Mouse (Mus musculus): ENCODE measurements around the gene Tpst1.

The Tpst1 gene

DNA sequence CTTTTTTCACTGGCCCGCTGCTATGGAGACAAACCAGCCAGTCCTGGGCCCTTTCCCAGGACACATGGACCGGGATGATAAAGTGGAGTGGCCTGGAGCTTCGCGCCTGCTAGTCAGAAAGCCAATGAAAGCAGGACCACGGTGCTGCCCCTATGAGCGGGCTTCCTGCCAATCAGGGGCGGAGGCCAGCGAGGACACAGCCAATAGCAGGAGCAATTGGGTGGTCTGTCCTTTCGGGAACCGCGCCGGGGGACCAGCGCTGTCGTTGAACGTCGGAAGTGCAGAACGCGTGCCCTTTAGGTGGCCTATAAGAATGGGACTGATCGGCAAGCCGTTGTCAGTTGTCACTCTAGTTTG is 70.8 kb downstream of the Tpst1 start:
- peak; percentile 68 for DNase-seq (ENCODE audit: low spot score)

DNA sequence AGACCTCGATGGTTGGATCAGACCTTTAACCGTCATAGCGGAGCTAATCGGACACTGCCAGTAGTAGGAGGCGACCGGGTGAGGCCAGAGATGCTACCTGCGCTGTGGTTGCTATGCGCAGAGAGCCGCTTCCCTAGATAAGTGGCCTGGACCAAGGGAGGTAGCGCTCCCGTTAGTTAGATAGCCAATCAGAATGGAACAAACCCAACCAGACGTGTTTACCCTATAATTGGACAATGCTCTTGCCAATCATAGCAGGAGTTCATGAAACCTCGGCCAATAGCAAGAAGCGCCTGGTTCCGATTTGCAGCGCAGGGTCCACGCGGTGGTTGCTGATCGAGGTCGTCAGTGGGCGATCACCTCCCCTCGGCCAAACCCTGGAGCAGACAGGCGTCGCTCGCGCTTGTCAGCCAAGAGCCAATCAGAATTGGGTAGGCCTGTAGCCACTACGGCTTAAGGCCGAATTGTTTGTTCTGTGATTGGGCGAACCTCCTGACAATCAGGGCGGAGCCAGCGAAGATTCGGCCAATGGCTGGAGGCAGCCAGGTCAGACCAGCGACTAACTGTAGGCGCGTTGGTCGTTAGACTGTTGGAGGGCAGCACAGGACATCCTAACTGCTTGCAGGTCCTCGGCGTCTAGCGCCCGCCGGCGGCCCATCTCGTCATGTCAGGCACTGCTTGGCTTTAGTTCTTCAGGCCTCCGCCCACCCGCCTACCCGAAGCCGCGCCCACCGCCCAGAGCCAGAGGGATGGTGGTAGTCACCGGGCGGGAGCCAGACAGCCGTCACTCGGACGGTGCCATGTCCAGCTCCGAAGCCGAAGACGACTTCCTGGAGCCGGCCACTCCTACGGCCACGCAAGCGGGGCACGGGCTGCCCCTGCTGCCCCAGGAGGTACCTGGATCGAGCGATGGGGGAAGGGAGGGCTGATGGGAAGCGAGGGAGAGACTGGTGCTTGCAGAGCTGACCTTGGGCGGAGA is 71.5 kb downstream of the Tpst1 start, which contains the start of gene Kctd7:
Gene Kctd7 (plus strand): TSS at position 528 of the 979 bp plus-strand sequence.
- peak; percentile 97 for DNase-seq (ENCODE audit: low spot score)

DNA sequence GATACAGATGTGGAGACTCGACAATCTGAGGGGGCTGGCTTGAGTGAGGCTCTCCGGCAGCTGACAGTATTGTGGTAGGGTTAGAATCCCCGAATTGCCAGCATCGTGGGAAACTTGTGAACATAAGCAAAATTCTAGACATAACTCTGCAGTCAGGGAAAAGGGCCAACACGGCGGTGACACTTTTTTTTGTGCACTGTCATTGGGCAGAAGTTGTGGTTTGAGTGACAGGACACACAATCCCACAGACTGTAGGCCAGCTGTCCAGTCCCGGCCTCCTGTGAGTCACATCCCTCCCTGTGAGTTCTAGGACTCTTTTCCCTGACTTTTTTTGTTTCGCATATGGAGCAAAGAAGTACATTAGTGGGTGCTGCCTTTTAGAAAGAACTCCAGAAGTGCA is 72.8 kb downstream of the Tpst1 start:
- DNase-seq (ENCODE audit: low spot score) = no peak

DNA sequence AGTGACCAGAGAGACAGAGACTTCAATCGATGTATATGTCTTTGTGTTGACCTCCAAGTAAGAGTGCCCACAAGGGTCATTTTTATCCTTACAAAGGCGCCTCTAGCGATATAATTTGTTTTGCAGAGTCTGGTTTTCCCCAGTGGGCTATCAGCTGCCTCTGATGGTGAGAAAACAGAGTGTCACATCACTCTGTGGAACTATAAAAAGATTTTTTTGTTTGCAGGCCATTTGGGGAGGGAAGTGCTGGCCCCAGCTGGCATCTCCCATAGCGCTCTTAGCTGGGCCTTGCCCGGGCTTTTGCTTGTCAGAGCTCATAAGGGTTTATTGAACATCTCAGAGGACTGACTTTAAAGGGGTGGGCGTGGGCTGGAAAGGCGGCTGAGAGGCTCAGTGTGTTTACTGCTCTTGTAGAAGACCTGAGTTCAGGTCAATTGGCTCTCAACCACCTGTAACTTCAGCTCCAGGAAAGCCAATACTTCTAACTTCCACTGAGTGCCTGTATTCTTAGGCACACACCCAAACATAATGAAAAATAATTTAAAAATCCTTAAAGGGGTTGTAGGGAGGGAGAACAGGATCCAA is 76.7 kb downstream of the Tpst1 start:
- DNase-seq (ENCODE audit: low spot score) = no peak

DNA sequence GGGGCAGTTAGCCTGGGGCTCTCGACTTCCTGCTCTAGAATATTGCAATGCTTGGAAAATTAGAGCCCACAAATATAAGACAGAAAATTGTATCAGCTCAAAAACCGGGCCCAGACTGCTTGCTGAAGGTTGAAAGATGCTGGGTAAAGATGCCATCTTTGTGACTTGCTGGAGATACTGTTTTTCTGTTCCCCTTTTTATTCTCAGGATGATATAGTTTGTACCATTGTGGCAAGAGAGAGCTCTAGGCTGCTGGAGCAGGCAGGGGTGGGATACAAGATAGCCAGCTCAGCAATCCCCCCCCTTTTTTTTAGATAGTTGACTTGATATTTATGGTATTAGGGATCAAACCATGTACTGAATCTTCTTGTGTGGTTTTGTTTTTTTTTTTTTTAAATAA is 81.2 kb downstream of the Tpst1 start:
- DNase-seq (ENCODE audit: low spot score) = no peak

DNA sequence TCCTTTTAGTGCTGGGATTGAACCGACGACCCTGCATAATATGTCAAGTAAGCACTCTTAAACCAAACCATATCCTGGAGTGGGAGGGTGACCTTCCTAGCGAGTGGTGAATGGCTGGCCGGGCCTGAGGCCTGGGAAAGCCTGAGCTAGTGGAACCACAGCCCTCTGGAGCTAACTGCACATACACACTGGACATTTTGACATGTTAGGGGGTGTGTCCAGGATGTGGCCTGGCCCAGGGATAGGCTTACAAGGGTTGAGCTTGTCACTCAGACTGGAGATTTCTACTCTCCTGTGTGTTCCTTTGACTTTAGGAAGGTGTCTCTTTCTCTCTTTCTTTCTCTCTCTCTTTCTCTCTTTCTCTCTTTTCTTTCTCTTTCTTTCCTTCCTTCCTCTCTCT is 85.4 kb downstream of the Tpst1 start:
- DNase-seq (ENCODE audit: low spot score) = no peak

DNA sequence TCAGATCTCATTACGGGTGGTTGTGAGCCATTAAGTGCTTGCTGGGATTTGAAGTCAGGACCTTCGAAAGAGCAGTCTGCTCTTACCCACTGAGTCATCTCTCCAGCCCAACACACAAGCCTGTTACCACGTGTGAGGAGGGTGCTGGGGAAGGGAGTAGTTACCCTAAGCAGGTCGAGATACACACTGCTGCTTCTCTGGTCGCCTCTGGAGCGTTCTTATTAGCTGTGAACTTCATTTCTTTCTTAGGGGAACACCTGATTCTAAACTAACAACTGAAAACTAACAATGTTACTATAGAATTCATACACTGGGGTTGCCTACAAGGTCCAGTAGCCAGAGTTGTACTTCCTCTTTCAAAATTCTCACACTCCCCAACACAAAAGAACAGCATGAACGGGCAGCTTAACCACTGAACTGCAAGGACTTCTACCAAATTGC is 86.7 kb downstream of the Tpst1 start:
- DNase-seq (ENCODE audit: low spot score) = no peak

DNA sequence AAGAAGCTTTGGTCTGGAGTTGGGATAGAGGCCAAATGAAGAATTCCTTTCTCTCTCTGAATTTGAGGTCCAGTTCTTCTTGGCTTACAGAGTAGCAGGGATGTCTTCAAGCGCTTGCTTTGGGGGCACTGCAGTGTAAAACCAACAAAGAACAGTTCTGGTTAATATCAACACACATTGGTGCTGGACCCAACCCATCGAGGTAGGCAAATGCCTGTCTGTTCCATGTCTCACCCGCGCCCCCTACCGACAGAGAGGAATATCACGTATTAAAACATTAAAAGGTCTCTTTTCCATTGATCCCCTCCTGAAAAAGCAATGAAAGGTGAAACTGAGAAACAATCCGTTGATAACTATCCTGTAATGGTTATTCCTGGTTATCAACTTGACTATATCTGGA is 90.5 kb downstream of the Tpst1 start:
- peak; percentile 49 for DNase-seq (ENCODE audit: low spot score)

DNA sequence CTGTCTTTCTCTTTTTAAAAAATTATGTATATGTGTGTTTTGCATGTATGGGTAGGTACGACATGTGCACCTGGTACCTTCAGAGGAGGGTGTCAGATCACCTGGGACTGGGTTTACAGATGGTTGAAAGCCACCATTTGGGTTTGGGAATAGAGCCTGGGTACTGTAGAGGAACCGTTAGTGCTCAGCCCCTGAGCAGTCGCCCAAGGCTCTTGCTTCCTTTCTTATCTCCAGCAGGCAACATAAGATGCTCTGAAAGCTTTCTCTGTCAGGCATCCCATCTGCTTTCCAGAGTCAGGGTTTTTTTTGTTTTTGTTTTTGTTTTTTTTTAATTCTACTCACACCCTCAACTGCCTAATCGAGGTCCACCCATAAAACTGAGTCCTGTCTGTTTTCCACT is 92.1 kb downstream of the Tpst1 start:
- DNase-seq (ENCODE audit: low spot score) = no peak

DNA sequence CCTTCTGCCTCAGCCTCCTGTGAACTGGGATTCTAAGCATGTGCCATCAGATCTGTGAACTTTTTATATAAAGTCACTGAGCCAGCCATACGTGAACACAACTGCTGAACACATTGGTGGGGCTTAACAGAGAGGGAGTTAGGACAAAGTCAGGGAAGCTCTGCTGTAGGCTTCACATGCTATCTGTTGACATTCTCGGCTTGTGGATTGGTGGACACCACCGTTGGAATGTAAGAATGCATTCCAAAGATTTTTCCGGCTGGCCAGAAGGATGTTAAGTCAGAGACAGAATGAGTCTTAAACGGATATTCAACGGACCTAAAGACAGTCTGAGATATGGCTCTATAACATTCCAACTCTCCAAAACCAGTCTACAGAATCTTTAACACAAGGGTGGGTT is 96.0 kb downstream of the Tpst1 start:
- DNase-seq (ENCODE audit: low spot score) = no peak

DNA sequence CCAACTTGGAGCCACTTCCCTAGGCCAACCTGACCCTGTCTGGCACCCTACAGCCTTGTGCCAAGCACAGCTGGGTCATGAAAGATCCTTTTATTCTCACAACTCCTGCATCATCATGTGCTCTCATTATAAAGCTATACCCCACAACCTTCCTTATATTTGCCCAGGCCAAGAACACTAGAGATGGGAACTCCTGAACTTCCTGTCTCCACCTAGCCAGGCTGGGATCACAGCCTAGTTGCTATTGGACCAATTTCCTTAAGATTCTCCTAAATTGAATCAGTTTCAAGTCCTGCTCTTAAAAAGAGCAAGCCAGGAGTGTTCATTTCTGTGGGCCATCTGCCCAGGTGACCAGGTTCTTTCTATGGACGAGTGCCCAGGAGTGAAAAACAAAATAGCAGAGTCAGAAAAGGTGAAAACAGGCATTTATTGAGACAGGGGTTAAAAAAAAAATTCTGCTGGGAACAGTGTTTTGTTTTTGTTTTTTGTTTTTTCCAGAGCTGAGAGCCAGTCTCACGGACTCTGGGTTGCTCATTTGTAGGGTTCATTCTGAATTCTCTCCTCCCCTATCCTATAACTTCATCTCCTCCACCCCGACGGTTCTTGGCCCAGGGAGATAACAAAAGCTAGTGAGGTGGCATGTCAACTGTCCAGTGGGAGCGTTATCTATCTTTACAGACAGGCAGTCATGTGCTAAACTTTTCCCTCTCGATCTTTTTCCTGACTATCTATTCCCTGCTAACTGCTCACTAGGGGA is 97.7 kb downstream of the Tpst1 start:
- no peak for DNase-seq (ENCODE audit: low spot score)

DNA sequence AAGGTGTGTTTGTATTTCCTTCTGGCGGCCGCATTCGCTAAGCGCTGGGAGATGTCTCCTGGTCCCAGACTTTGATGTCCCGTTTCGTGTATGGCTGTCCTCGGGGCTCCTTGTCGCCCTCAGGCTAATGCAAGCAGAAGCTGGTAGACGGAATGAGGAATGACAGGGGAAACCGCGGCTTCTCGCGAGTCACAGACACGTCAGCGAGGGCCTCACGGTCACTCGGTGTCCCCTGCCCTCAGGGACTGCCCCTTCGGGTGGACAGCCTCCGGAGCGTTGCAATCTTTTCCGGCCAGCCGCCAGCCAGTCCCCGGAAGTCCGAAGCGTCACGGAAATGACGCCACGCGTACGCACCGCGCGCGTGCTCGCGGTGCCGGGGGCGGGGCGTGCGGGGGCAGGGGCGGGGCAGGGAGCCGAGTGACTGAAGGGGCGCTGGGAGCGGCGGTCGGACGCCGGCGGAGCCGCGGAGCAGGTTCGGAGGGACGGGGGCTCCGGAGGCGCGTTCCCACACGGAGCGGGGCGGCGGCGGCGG is 98.4 kb downstream of the Tpst1 start, which contains the start of gene Rabgef1:
Gene Rabgef1 (plus strand): TSS at position 376 of the 532 bp plus-strand sequence.
- DNase-seq (ENCODE audit: low spot score) = peak; percentile 87

DNA sequence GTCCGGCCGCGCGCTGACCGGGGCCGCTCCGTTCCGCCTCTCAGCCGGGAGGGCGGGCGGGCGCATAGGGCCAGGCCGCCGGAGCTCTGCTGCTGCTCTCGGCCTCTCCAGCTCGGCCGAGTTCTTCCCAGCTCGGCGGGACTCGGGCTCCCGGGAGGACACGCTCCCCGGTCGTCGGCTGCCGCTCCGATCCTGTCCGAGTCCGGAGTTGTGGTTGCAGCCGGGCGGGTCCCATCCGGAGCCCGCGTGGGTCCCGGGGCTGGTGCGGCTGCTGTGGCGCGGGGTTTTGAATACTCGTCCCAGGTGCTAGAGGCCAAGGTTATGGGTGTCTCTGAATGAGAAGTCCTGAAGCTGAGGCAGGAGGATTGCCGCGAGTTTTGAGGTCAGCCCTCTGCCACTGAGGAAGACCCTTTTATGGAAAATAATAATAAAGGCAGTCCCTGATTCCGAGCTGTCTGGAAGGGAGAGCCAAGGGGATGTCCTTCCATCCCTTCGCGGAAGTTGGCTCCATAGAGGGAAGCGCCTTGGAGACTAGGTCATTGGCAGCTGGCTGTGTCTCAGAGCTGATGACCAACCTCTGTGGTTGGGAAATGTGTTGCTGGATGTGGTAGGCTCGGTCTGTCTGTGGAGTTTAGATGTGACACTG is 99.0 kb downstream of the Tpst1 start:
- no peak for DNase-seq (ENCODE audit: low spot score)

DNA sequence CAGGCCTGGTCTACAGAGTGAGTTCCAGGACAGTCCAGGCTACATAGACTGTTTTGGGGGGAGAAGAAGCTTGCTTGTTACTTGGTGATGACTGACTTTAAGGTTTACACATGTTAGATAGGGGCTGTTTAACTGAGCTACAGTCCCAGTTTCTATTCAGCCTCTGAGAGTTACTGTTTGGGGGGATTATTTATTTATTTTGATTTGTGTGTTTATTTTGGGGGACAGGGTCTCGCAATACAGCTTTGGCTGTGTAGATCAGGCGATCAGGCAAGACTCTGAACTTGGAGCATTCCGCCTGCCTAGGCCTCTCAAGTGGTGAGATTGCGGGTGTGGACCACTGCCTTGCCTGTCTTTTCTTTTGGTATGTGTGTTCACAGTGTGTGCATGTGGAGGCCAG is 99.9 kb downstream of the Tpst1 start:
- DNase-seq (ENCODE audit: low spot score) = no peak

DNA sequence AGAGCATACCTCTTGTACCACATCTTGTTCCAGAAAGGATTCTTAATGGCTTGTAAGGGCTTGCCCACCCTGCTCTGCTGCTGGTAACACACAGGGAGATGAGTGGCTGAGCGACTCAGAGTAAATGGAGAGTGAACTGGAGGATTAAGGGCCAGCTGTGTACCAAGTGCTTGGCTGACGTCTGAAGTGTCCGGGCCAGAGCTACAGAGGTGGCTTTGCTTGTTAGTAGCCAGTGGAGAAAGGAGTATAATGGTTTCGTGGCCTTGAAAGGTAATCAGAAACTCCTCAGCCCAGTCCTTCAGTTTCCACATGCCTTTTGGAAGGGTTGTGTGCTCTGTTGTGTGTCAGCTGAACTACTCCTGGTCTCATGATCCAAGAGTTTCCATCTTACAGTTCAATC is 104.7 kb downstream of the Tpst1 start:
- no peak for DNase-seq (ENCODE audit: low spot score)

DNA sequence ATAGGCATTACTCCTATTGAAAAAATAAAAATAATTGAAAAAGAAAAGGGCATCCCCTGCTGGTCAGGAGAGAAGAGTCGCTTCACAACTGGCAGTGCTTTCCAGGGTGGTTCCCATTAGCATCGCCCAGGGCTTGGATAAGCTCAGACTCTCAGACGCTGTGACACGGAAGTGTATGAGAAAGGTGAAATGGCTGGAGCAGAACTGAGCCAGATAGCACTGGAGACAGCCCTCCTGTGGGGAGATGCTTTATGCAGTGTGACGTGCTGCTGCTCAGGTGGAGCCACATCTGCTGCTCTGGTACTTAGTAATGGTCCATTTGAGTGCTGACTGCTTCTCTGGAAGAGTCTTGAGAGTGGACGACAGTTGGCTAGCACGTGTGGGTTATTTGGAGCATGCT is 107.2 kb downstream of the Tpst1 start:
- no peak for DNase-seq (ENCODE audit: low spot score)

DNA sequence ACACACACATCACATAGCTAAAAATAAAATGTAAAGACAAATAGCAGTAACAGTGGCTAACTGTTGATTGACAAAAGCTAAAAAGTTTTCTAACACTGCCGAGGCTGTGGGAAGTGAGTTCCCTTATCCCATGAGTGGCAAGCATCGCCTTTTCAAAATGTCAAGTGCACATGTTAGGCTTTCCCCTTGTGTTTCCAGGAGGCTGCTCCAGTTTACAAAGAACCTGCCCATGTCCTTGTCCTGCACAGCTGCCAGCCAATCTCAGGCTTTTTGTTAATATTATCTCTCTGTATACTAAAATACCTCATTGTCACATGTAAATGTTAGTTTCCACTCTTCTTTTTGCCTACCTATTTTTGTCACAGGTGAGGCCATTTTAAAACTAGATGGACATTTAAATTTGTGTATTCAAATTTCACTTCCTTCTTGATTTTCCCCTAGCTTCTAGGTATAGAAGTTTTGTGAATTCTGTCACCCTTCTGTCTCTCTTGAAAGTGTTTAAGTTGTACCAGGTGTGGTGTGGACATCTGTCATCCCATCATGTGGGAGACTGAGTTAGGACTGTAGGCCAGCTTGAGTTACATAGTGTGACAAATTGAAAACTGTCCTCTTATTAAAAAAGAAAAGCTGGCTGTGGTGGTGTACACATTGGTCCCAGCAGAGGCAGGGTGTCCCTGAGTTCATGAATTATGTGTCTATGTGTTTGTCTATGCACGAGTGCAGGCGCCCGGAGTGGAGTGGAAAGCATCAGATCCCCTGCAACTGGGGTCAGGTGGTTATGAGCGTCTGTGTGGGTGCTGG is 108.8 kb downstream of the Tpst1 start:
- no peak for DNase-seq (ENCODE audit: low spot score)

DNA sequence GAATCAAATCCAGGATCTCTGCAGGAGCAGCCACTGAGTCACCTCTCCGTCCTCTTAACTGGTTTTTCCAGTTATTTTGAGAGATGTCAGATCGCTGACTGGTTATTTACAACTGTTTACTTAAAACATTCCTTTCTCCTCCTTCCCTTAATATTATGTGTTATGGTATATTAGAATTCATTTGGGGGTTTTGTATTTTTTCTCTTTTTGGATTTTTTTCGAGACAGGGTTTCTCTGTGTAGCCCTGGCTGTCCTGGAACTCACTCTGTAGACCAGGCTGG is 109.4 kb downstream of the Tpst1 start:
- DNase-seq (ENCODE audit: low spot score) = no peak

DNA sequence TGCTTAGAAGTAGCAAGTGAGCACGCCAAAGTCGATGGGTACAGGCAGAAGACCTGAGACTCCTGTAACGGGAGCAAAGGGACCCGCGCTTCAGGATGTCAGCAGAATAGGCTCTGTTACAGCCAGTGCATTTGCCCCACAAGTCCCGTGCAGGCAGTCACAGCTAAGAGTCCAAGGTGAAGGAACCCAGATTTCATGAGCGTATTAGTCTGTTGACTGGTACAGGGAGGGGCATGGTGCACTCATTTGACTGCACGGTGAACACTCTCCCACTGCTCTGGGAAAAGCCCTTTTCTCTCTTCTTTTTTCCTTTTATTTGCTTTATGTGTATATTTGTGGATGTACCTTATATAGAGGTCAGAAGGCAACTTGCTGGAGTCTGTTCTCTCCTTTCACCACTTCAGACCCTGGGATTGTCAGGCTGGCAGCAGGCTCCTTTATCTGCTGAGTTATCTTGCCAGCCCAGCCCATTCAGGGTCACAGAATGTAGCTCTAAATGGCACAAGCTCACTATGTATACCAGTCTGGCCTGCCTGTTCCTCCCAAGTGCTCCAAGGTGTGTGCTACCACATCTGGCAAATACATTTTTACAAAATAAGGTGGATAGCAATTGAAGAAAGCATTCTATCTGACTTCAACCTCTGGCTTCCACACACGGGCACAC is 111.2 kb downstream of the Tpst1 start:
- no peak for DNase-seq (ENCODE audit: low spot score)

DNA sequence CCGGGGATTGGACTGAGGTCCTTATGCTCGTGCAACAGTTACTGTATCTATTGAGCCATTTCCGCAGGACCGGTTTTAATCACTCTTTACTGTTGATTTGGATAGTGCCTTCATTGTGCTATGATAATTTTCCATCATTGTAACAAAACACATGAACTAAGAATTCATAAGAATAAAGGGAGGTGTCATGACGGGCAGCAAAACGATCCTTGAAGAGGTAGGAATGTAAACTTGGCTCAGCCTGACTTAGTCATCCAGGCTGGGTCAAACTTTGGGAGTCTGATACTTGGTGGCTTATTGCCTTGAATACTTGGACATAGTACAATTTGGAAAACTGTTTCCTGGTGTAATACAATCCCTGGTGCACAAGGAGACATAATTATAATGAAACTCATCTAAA is 112.2 kb downstream of the Tpst1 start:
- DNase-seq (ENCODE audit: low spot score) = no peak

All from left cerebral cortex, adult 11 months (tissue).